Mouse (Mus musculus): ENCODE results near the gene Cacna1d.

Cacna1d gene

DNA sequence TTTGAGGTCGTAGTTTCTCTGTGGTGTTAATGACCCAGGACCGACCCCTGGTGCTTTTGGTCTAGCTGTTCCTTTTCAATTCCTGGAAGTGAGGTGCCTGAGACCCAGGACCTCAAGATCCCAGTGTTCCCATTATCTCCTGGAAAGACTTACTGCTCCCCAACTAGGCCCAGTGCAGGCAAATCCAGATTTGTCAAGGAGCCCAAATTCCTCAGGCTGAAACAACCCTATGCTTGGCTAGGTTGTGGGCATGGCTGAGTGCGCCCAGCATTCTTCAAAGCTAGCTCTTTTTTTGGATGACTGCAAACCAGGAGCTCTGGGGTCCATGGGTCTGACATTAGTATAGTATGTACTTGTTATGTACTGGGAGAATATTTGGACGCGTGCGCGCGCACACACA is 471.9 kb downstream of the Cacna1d start:
- DNase-seq (ENCODE audit: low spot score), result no peak

DNA sequence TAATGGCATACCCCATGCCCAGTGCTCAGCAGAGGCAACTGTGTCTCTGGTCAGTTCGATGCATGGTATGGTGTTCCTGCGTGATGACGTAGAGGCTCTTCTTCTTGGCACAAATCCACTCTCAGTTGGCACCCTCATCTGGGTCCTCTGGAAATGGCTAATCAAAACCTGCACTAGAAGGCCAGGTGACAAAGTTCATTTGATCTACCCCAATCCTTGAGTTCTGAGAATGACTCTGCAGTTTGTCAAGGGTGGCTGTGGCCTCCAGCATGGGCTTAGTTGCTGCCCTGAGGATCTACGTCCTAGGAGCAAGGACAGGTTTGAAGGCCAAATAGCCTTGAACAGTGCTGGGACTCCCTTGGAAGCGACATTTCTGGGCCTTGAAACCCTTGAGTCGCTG is 472.4 kb downstream of the Cacna1d start:
- no peak for DNase-seq (ENCODE audit: low spot score)

DNA sequence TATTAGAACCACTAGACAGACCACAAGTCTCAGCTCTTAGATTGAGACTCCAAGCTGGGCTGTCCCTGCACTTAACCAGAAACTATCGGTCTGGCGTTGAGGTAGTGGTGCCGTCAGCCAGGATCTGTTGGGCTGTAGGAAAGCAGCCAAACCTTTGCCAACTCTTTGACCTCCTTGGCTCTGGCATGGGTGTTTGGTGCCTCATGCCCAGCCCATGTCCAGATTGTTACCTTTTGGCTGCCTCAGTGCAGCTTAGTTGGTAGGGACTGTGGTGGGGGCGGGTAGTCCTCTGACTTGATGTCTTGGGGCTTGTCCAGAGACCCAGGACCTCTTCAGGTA is 472.8 kb downstream of the Cacna1d start:
- DNase-seq (ENCODE audit: low spot score), result no peak

GRCm38 (mm10) chr14:30017794-30018462 is 473.3 kb downstream of the Cacna1d start:
- DNase-seq (ENCODE audit: low spot score), result no peak

GRCm38 (mm10) chr14:30016666-30017065 is 474.6 kb downstream of the Cacna1d start:
- no peak for DNase-seq (ENCODE audit: low spot score)

DNA sequence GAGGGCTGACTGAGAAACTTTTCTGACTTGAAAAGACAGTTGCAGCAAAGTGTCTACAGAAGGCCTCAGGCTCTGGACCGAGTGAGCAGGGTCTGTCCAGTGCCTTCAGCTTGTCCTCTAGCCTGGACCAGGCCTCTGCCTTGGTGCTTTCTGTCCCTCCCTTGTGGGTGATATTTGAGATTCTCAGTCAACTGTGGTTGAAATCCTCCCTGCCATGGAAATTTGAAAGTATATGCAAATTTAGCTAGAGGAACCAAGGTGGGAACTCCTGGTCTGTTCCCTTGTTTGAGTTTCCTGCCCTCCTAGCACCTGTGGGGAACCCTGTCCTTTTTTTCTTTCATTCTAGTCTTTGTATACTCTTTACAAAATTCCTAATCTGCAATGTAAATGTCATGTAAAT is 476.2 kb downstream of the Cacna1d start:
- no peak for DNase-seq (ENCODE audit: low spot score)

DNA sequence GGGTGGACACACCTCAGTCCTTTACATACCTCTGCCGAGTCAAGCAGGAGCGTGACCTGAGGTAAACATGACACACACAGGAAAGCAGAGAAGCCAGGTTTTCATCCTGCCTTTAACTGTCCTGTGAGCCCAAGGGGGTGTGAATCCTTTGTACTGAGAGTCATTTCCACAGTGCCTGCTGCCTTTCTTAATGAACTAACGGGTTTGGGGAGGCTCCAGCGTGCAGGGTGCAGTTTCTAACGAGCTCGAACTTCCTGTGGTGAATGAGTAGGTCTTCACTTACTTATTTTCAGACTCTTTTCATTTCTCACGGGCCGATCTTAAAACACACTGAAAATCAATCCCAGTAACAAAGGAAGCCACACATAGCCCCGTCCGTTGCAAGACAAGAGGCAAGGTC is 476.8 kb downstream of the Cacna1d start:
- peak; percentile 20 for DNase-seq (ENCODE audit: low spot score)

DNA sequence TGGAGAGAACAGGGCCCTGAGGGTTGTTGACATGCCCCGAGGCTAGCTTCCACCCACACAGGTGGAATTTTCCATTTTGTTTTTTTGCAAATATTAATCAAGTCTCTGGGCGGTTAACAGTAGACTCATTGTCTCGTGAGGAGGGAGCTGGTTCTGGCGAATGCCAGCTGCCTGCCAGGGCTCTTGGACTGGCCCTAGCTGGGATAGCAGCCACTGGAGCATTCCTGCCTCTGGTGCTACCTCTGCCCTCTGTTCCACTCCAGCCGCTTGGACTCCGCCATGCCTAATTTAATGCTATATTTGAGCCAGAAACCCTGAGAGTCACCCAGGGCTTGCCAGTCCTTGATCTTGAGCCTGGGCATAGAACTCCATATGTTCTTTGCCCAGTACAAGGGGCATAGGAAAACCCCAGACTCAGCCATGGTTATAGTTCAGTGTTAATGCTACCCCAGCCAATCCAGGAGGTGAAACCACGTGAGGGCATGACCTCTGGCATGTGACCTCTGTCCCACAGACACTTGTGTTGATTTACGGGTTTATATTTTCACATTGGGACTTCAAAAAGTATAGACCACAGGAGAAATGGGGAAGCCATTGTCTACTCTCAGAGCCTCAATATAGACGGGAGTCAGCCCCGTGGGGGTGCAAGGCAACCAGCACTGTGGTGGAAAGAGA is 479.2 kb downstream of the Cacna1d start:
- DNase-seq (ENCODE audit: low spot score), result no peak

DNA sequence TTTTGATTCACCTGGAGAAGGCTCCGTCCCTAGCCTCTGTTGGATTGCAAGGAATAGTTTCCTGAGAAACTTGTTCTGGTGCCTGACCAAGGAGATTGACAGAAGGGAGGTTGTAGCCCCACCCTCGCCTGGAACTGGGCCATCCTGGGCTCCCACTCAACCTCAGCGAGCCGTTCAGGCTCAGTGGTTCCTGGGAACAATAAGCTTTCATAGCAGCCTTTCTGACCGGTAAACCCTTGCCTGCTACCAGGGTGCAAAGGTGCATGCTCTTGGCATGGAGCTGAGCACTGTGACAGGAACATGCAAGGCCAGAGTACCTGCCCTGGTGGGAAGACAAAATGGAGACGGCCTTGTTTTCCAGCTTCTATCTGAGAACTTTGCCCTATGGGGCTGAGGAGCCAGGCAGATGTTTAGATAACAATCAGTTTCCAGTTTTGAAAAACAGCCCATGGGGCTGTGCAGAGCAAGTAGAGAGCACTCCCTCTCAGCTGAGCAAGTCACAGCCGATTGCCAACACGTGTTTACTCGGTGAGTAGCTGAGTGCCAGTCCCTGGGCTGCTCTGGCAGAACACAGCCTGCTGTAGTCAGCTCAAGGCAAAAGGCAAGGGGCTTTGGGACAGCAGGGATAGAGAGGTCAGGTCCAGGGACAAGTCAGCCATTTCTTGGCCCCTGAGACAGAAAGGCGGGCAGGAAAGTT is 481.2 kb downstream of the Cacna1d start:
- DNase-seq (ENCODE audit: low spot score), result no peak

GRCm38 (mm10) chr14:30008733-30009575 is 482.3 kb downstream of the Cacna1d start, which contains the start of the genes Il17rb and Chdh:
Gene Il17rb (minus strand): TSS chr14:30008896.
Gene Chdh (plus strand): TSS chr14:30009023.
- DNase-seq (ENCODE audit: low spot score), result no peak

GRCm38 (mm10) chr14:29999475-29999811 is 491.8 kb downstream of the Cacna1d start:
- DNase-seq (ENCODE audit: low spot score), result no peak

- DNase-seq (ENCODE audit: low spot score), result no peak
Observed at GRCm38 (mm10) chr14:29998747-29999474, 492.3 kb downstream of the Cacna1d start.

DNA sequence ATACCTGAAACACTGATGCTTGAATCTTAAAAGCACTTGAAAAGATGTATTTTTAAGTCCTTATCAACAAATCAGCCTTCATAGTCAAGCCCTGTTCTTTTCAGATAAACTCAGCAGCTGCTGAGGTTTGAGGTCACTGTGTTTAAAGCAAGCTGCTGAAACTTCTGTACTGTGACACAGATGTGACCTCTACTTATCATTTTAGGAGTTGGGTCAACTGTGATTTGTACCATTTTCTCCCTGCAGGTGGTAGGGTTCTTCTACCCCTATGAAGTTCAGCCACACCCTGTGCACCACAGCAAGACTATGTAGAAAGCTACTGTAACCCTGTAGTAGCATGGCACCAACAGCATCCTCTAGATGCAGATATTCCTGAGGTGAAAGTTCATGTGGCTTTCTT is 493.9 kb downstream of the Cacna1d start:
- DNase-seq (ENCODE audit: low spot score), result no peak

GRCm38 (mm10) chr14:29996000-29996751 is 495.1 kb downstream of the Cacna1d start:
- no peak for DNase-seq (ENCODE audit: low spot score)

DNA sequence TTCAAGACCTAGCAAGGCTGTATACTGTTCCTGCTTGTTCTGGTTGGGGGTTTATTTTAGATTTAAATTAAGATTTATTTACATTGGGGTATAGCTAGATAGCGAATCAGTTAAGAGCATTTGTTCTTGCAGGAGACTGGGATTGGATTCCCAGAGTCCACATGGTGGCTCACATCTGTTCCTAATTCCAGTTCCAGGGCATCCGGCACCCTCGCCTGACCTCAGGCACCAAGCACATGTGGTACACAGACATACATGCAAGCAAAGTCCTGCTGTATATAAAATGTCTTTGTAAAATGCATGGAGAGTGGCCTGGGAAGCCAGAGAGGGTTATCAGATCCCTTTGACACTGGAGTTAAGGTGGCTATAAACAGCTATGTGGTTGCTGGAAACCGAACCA is 496.3 kb downstream of the Cacna1d start:
- DNase-seq (ENCODE audit: low spot score), result no peak

All from T-cell, adult 2 months (primary cell).